ENCODE assay signal across 18 mouse cellular contexts in genomic region chr10:80538180-80538579, GRCm38 (mm10). TPM values are rescaled to one million over a fixed set of nuclear protein-coding genes. Genes with fewer than 3 reads are reported as not detected.
DNase-seq lines count a peak whose midpoint lies in the region; ATAC-seq and TF ChIP-seq lines count a peak whose summit lies in the region.
"Had no signal": no experiment of that assay in that cellular context is flagged by ENCODE, and none has a peak within 500 bp of the region (broad histone marks: within the 10 kb centered on the region; RNA-seq: fewer than 3 reads in every experiment).

No protein-coding gene starts in this region.

- peaks cover 27% of the 10 kb centered on the region for H3K36me3 ChIP-seq in liver, embryonic 12.5 days
- H3K36me3 ChIP-seq in liver, embryonic 11.5 days (ENCODE audit: control insufficient read depth, insufficient read depth, low read length): peaks cover 16% of the 10 kb centered on the region
- H3K36me3 ChIP-seq in liver, postnatal 0 days (replicated peaks; ENCODE audit: insufficient read depth, low read length): peaks cover 13% of the 10 kb centered on the region

- no peak for TF ChIP-seq EP300 in liver, postnatal 0 days (IDR thresholded peaks at IDR 0.05; ENCODE audit: low read depth)

- peak overlapping the region; percentile 62; the same call in 1 of the 2 replicates for H3K9ac ChIP-seq in liver, embryonic 12.5 days
- no peak overlapping the region for H3K9ac ChIP-seq in liver, embryonic 11.5 days (ENCODE audit: low read depth, low read length)
- no peak overlapping the region for H3K9ac ChIP-seq in liver, postnatal 0 days (replicated peaks)
- H3K9ac ChIP-seq: forebrain, embryonic 12.5 days had no signal

- H3K4me3 ChIP-seq in liver, embryonic 12.5 days: no peak overlapping the region; the same call in 1 of the 2 replicates
- no peak overlapping the region for H3K4me3 ChIP-seq in liver, embryonic 11.5 days (ENCODE audit: low read depth, low read length)
- no peak overlapping the region for H3K4me3 ChIP-seq in liver, postnatal 0 days (ENCODE audit: low read depth, low read length)
- H3K4me3 ChIP-seq: layer of hippocampus, adult 2 months had no signal

- peak overlapping the region; percentile 85 for H3K4me2 ChIP-seq in liver, embryonic 12.5 days
- no peak overlapping the region for H3K4me2 ChIP-seq in liver, embryonic 11.5 days
- H3K4me2 ChIP-seq in liver, postnatal 0 days (ENCODE audit: low read depth, low read length): peak overlapping the region; percentile 76; the same call in 1 of the 2 replicates

- H3K9me3 ChIP-seq in liver, embryonic 12.5 days (replicated peaks): no peaks in the 10 kb centered on the region
- no peaks in the 10 kb centered on the region for H3K9me3 ChIP-seq in liver, embryonic 11.5 days (ENCODE audit: control insufficient read depth, low read length)
- no peaks in the 10 kb centered on the region for H3K9me3 ChIP-seq in liver, postnatal 0 days (ENCODE audit: low read length)
- H3K9me3 ChIP-seq: forebrain, embryonic 12.5 days; heart, embryonic 13.5 days; limb, embryonic 10.5 days had no signal

- 60% methylated on average over 5 of the region's 5 CpGs for WGBS in liver, embryonic 12.5 days (ENCODE audit: insufficient replicate concordance)
- WGBS in liver, embryonic 11.5 days: 57% methylated on average over 5 of the region's 5 CpGs
- WGBS in liver, postnatal 0 days (ENCODE audit: insufficient replicate concordance): 53% methylated on average over 5 of the region's 5 CpGs

- no peak for TF ChIP-seq CTCF in liver, postnatal 0 days (IDR thresholded peaks at IDR 0.05; ENCODE audit: low read depth)

- no peak for ATAC-seq in liver, embryonic 12.5 days
- ATAC-seq in liver, embryonic 11.5 days (replicated peaks; ENCODE audit: low FRiP score): no peak
- no peak for ATAC-seq in liver, postnatal 0 days
- ATAC-seq: hindbrain, embryonic 16.5 days had no signal

- 0 out of 2 replicates have a peak overlapping the region, but pooled peaks have one; percentile 80 for H3K27ac ChIP-seq in liver, embryonic 12.5 days
- H3K27ac ChIP-seq in liver, embryonic 11.5 days (ENCODE audit: low read depth, low read length): no peak overlapping the region
- H3K27ac ChIP-seq in liver, postnatal 0 days (ENCODE audit: low read depth): no peak overlapping the region
- H3K27ac ChIP-seq: forebrain, embryonic 12.5 days; heart, embryonic 13.5 days; layer of hippocampus, adult 2 months had no signal

- peaks cover 26% of the 10 kb centered on the region for H3K27me3 ChIP-seq in liver, embryonic 12.5 days (replicated peaks)
- H3K27me3 ChIP-seq in liver, embryonic 11.5 days (replicated peaks; ENCODE audit: control insufficient read depth, insufficient read depth, low read length): no peaks in the 10 kb centered on the region; the same call in 1 of the 2 replicates
- 0 out of 2 replicates have a peak, but pooled peaks cover 4% of the 10 kb centered on the region for H3K27me3 ChIP-seq in liver, postnatal 0 days (ENCODE audit: insufficient read depth, low read length)

- no peak for DNase-seq in liver, embryonic 11.5 days (ENCODE audit: low spot score)
- DNase-seq in A20 (ENCODE audit: low read depth, low spot score): peak; percentile 40
- peak; percentile 61 for DNase-seq in Muller cell, postnatal 12 days (ENCODE audit: inconsistent ontology term)
- DNase-seq in liver, postnatal 0 days: no peak
- no peak for DNase-seq in heart, postnatal 36 days
- no peak for DNase-seq in neural tube, embryonic 10.5 days (ENCODE audit: extremely low spot score, low spot score)
- DNase-seq: cerebellum, adult 9-11 months; gastrocnemius, postnatal 10 days; heart, postnatal 4 days; kidney, postnatal 10 days; lung, postnatal 4 days had no signal

- intact Hi-C loops in heart, postnatal 36 days (cut with DNase I): loop anchor here (5.0 kb wide), 1 partner anchor 171 kb away; no protein-coding TSS in a partner anchor

- H3K4me1 ChIP-seq in liver, embryonic 12.5 days: peaks cover 73% of the 10 kb centered on the region
- peaks cover 35% of the 10 kb centered on the region for H3K4me1 ChIP-seq in liver, embryonic 11.5 days (replicated peaks; ENCODE audit: control insufficient read depth, insufficient read depth, low read length)
- H3K4me1 ChIP-seq in liver, postnatal 0 days (ENCODE audit: insufficient read depth): peaks cover 41% of the 10 kb centered on the region

RNA-seq across cellular contexts. Expression of gene Atp8b3, which starts 0.7 kb away (rescaled TPM):
- 0.02 and 0.08 TPM in 2 replicates for polyA plus RNA-seq in liver, embryonic 12.5 days (2016; fragmentation: Nextera tagmentation; extraction: Ambion mirVana)
- polyA plus RNA-seq in liver, embryonic 11.5 days (2014; fragmentation: Nextera tagmentation; extraction: Ambion mirVana): 0.12 and 0.23 TPM in 2 replicates
- not detected in 2 replicates for polyA plus RNA-seq in liver, postnatal 0 days (2015; fragmentation: Nextera tagmentation; extraction: Ambion mirVana)
- total RNA-seq in heart, postnatal 36 days (2021): not detected
- total RNA-seq: gastrocnemius, postnatal 10 days; heart, postnatal 4 days had no signal

RNA-seq across cellular contexts. Expression of gene Rexo1, which starts 23.2 kb away (rescaled TPM):
- 23.2 and 23.9 TPM in 2 replicates for polyA plus RNA-seq in liver, embryonic 12.5 days (2016; fragmentation: Nextera tagmentation; extraction: Ambion mirVana)
- polyA plus RNA-seq in liver, embryonic 11.5 days (2014; fragmentation: Nextera tagmentation; extraction: Ambion mirVana): 31.8 and 33.4 TPM in 2 replicates
- polyA plus RNA-seq in liver, postnatal 0 days (2015; fragmentation: Nextera tagmentation; extraction: Ambion mirVana): 7.4 and 8.1 TPM in 2 replicates
- total RNA-seq in heart, postnatal 36 days (2021): 10 to 100 TPM; 12.3 to 13.7 TPM

RNA-seq across cellular contexts. Expression of gene Klf16, which starts 38.9 kb away (rescaled TPM):
- 24.0 and 24.7 TPM in 2 replicates for polyA plus RNA-seq in liver, embryonic 12.5 days (2016; fragmentation: Nextera tagmentation; extraction: Ambion mirVana)
- polyA plus RNA-seq in liver, embryonic 11.5 days (2014; fragmentation: Nextera tagmentation; extraction: Ambion mirVana): 10.0 and 11.4 TPM in 2 replicates
- 6.1 and 6.5 TPM in 2 replicates for polyA plus RNA-seq in liver, postnatal 0 days (2015; fragmentation: Nextera tagmentation; extraction: Ambion mirVana)
- total RNA-seq in heart, postnatal 36 days (2021): 1 to 10 TPM; 3.6 to 4.5 TPM

RNA-seq across cellular contexts. Expression of gene Onecut3, which starts 43.5 kb away (rescaled TPM):
- 0.29 and 0.33 TPM in 2 replicates for polyA plus RNA-seq in liver, embryonic 12.5 days (2016; fragmentation: Nextera tagmentation; extraction: Ambion mirVana)
- 0.94 and 1.3 TPM in 2 replicates for polyA plus RNA-seq in liver, embryonic 11.5 days (2014; fragmentation: Nextera tagmentation; extraction: Ambion mirVana)
- polyA plus RNA-seq in liver, postnatal 0 days (2015; fragmentation: Nextera tagmentation; extraction: Ambion mirVana): not detected in 2 replicates
- not detected for total RNA-seq in heart, postnatal 36 days (2021)
- total RNA-seq: gastrocnemius, postnatal 10 days; layer of hippocampus, adult 2 months; neutrophil, adult 5-6 weeks had no signal
- polyA plus RNA-seq: heart, embryonic 13.5 days; limb, embryonic 10.5 days had no signal

RNA-seq across cellular contexts. Expression of gene Abhd17a, which starts 52.0 kb away (rescaled TPM):
- polyA plus RNA-seq in liver, embryonic 12.5 days (2016; fragmentation: Nextera tagmentation; extraction: Ambion mirVana): 86.4 and 88.9 TPM in 2 replicates
- polyA plus RNA-seq in liver, embryonic 11.5 days (2014; fragmentation: Nextera tagmentation; extraction: Ambion mirVana): 89.7 and 96.5 TPM in 2 replicates
- polyA plus RNA-seq in liver, postnatal 0 days (2015; fragmentation: Nextera tagmentation; extraction: Ambion mirVana): 50.2 and 59.3 TPM in 2 replicates
- total RNA-seq in heart, postnatal 36 days (2021): 10 to 100 TPM; 48.3 to 51.2 TPM

Comparison
In these comparisons a context has a peak if more than half of its experiments do, and no peak if none do; other contexts are left out.
1. DNase-seq: peak in A20 (single experiment) and Muller cell, postnatal 12 days (single experiment); none in liver, embryonic 11.5 days (single experiment), liver, postnatal 0 days (single experiment), heart, postnatal 36 days (0 of 2) and neural tube, embryonic 10.5 days (single experiment).